Mouse (Mus musculus) cerebellum, adult 11-12 months (tissue): ENCODE results near the gene Lipf.

ENCODE experiments used
- DNase-seq: peaks from one replicate; pipeline ENCODE4 v3.0.0; 2022

Lipf gene

GRCm38 (mm10) chr19:33960887-33961286 is at the start of gene Lipf:
Gene Lipf (plus strand): TSS chr19:33961187.
- DNase-seq: no peak

GRCm38 (mm10) chr19:33924099-33924498 is 36.9 kb upstream of the Lipf start:
- no peak for DNase-seq

GRCm38 (mm10) chr19:33979007-33979406 is 18.0 kb downstream of the Lipf start:
- DNase-seq: no peak

GRCm38 (mm10) chr19:33983043-33983442 is 22.1 kb downstream of the Lipf start:
- DNase-seq: no peak

- DNase-seq: no peak
Measured at GRCm38 (mm10) chr19:34008002-34008401, 47.0 kb downstream of the Lipf start, which contains the start of gene Lipk. Gene Lipk (plus strand): TSS chr19:34008290.

- no peak for DNase-seq
Measured at GRCm38 (mm10) chr19:34021440-34022172, 60.6 kb downstream of the Lipf start.

- no peak for DNase-seq
Measured at GRCm38 (mm10) chr19:34022759-34023158, 61.8 kb downstream of the Lipf start.
